Mouse (Mus musculus): ENCODE results near the gene Zfp358.

DNA sequence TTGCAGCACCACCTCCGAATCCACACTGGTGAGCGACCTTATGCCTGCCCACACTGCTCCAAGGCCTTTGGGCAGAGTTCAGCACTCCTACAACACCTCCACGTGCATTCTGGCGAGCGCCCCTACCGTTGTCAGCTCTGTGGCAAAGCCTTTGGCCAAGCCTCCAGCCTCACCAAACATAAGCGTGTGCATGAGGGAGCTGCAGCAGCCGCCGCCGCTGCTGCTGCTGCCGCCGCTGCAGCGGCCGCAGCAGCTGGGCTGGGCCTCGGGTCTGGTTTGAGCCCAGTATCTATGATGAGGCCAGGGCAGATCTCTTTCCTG lies 3.5 kb downstream of the Zfp358 start:
- no peak for TF ChIP-seq CTCF (IDR thresholded peaks at IDR 0.05)
- TF ChIP-seq EP300 (IDR thresholded peaks at IDR 0.05) = no peak

Data from lung, postnatal 0 days (tissue).